Comparison of ENCODE assay signal across 9 mouse cellular contexts in the genomic region with DNA sequence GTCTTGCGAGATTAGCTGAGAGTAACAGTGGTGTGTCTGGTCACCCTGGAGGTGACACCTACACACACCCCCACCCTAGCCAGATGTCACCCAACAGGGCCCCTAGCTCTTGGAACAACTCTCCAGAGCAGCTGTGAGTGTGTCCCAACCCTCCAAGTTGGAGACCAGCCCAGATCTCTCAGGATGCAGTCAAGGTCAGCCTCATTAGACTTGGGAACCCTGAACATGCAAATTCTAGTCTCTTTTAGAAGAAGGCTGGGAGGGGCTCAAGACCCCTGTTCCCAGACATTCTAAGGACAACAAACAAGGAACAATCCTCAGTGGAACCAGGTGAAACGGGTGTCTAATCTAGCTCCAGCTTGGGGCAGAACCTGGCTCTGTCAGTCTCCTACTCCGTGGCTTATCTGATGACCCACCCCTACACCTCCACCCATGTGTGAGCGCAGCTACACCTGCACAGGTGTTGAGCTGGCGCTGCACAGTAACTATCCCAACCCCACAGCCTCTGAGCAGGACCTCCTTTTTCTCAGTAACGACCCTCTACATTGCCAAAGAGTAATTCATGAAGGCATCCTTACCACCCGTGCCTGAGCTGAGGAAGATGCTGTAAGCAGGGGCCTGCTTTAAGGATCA. TPM values are rescaled to one million over a fixed set of nuclear protein-coding genes. Genes with fewer than 3 reads are reported as not detected.
A peak's percentile ranks its signal among the peaks of the same experiment; 100 is the strongest.
DNase-seq lines count a peak whose midpoint lies in the region; TF ChIP-seq lines count a peak whose summit lies in the region.
"Had no signal": no experiment of that assay in that cellular context is flagged by ENCODE, and none has a peak within 500 bp of the region (broad histone marks: within the 10 kb centered on the region; RNA-seq: fewer than 3 reads in every experiment).

No protein-coding gene starts in this region.

- peaks cover 42% of the 10 kb centered on the region for H3K4me1 ChIP-seq in thymus, adult 2 months (replicated peaks; ENCODE audit: control insufficient read depth, insufficient read depth, low read length)

- H3K27me3 ChIP-seq in thymus, adult 2 months (ENCODE audit: control insufficient read depth, insufficient read depth, low read length): no peaks in the 10 kb centered on the region
- H3K27me3 ChIP-seq: hindbrain, embryonic 13.5 days had no signal

- TF ChIP-seq POLR2A in thymus, adult 2 months (IDR thresholded peaks at IDR 0.05; ENCODE audit: control insufficient read depth, extremely low read depth, insufficient read depth, low read length, poor library complexity): no peak

- DNase-seq in adrenal gland, postnatal 10 days: peak; percentile 70
- DNase-seq in adrenal gland, postnatal 4 days (ENCODE audit: low spot score in 2 of 2): no peak
- no peak for DNase-seq in thymus, adult 2 months
- DNase-seq in thymus, postnatal 10 days (ENCODE audit: low spot score in 2 of 2): no peak
- DNase-seq in kidney, postnatal 36 days: peak; percentile 76 to 87
- DNase-seq in testis, postnatal 14 days (ENCODE audit: low spot score): peak; percentile 40
- DNase-seq in layer of hippocampus, postnatal 25 days (ENCODE audit: extremely low spot score in 1 of 2, low spot score in 1 of 2): no peak
- no peak for DNase-seq in spleen, adult 18-20 months

- 29% methylated on average over 7 of the region's 7 CpGs for WGBS in thymus, adult 2 months

- peak overlapping the region; percentile 46 for H3K4me3 ChIP-seq in thymus, adult 2 months (ENCODE audit: control insufficient read depth, insufficient read depth, low read length)
- H3K4me3 ChIP-seq: hindbrain, embryonic 13.5 days had no signal

- no peak for TF ChIP-seq CTCF in thymus, adult 2 months (IDR thresholded peaks at IDR 0.05; ENCODE audit: borderline replicate concordance, control insufficient read depth, extremely low read depth, insufficient read depth, low read length, poor library complexity)

- no peaks in the 10 kb centered on the region for H3K36me3 ChIP-seq in thymus, adult 2 months (ENCODE audit: control insufficient read depth, insufficient read depth, low read length)
- H3K36me3 ChIP-seq: hindbrain, embryonic 13.5 days had no signal

- peak overlapping the region; percentile 98 for H3K27ac ChIP-seq in thymus, adult 2 months (ENCODE audit: control insufficient read depth, insufficient read depth, low read length)
- H3K27ac ChIP-seq: hindbrain, embryonic 13.5 days had no signal

RNA-seq across cellular contexts. Expression of gene Herpud1, which starts 23.5 kb away (rescaled TPM):
- 100 to 1,000 TPM in 1 of 2 experiments, 10 to 100 TPM in 1; 93.9 to 145 TPM for total RNA-seq in adrenal gland, postnatal 10 days (2021)
- total RNA-seq in adrenal gland, postnatal 4 days (2021): 10 to 100 TPM; 65.5 to 75.2 TPM
- 198 and 218 TPM in 2 replicates for polyA plus RNA-seq in thymus, adult 2 months (2012; rRNA removed)
- 10 to 100 TPM; 50.7 to 61.0 TPM for total RNA-seq in layer of hippocampus, postnatal 25 days (2021)

RNA-seq across cellular contexts. Expression of gene Slc12a3, which starts 33.7 kb away (rescaled TPM):
- under 1 TPM; 0.12 to 0.24 TPM for total RNA-seq in adrenal gland, postnatal 10 days (2021)
- total RNA-seq in adrenal gland, postnatal 4 days (2021): 10 to 100 TPM in 1 of 2 experiments, 1 to 10 TPM in 1; 1.0 to 29.0 TPM
- 1.3 TPM in 2 replicates for polyA plus RNA-seq in thymus, adult 2 months (2012; rRNA removed)
- under 1 TPM; 0.25 to 0.59 TPM for total RNA-seq in layer of hippocampus, postnatal 25 days (2021)

Comparison
In these comparisons a context has a peak if more than half of its experiments do, and no peak if none do; other contexts are left out.
1. DNase-seq: peak in adrenal gland, postnatal 10 days (single experiment), kidney, postnatal 36 days (2 of 2) and testis, postnatal 14 days (single experiment); none in adrenal gland, postnatal 4 days (0 of 2), thymus, adult 2 months (single experiment), thymus, postnatal 10 days (0 of 2), layer of hippocampus, postnatal 25 days (0 of 2) and spleen, adult 18-20 months (0 of 2).